Mouse (Mus musculus): ENCODE measurements around the gene Slc12a6.

DNA sequence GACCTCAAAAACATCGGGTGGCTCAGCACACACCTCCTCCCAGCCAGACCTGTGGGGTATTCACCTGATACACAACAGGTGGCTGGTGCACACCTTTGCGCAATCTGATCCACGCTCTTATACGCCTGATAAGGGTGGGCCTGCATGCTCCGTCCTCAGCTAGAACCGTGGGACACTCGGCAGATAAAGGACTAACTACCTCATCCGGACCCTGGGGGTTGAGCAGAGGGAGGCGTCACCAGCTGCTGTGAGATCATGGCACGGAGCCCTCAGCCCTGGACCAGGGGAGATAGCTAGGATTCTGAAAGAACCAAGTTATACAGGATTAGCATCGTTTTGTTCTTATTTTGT is 592 bp downstream of the Slc12a6 start, which contains the start of gene Gm21985:
- TF ChIP-seq CTCF (IDR thresholded peaks at IDR 0.05; ENCODE audit: insufficient read depth, low read length), result no peak
- peak; percentile 43; the same call in 1 of the 2 replicates for TF ChIP-seq POLR2A (IDR thresholded peaks at IDR 0.05; ENCODE audit: borderline replicate concordance, extremely low read depth, low read depth, low read length)

All from lung, adult 2 months (tissue).